Mouse (Mus musculus): ENCODE results near the gene Cd24a. TPM values are rescaled to one million over a fixed set of nuclear protein-coding genes. Genes with fewer than 3 reads are reported as not detected.
A peak's percentile ranks its signal among the peaks of the same experiment; 100 is the strongest.

The Cd24a gene
- polyA plus RNA-seq, 1 experiment from 2014 or later, result 461 TPM

GRCm38 (mm10) chr10:43624791-43625398 lies 46.8 kb downstream of the Cd24a start:
- ATAC-seq, result peak; percentile 31
- Histone ChIP-seq H3K4me3 (ENCODE audit: low read depth, low read length) (no peak overlapping the region), H3K9ac (replicated peaks) (no peak overlapping the region), H3K36me3 (replicated peaks; ENCODE audit: insufficient read depth, low read length) (no peaks in the 10 kb centered on the region), H3K4me2 (ENCODE audit: low read depth, low read length) (0 out of 2 replicates have a peak overlapping the region, but pooled peaks have one; percentile 2), H3K27ac (ENCODE audit: low read depth) (peak overlapping the region; percentile 73), H3K9me3 (ENCODE audit: low read length) (peaks cover 5% of the 10 kb centered on the region; the same call in 1 of the 2 replicates), H3K4me1 (ENCODE audit: insufficient read depth) (peaks cover 29% of the 10 kb centered on the region), H3K27me3 (ENCODE audit: insufficient read depth, low read length) (no peaks in the 10 kb centered on the region)
- 70% methylated on average over 2 of the region's 2 CpGs for WGBS (ENCODE audit: insufficient replicate concordance)
- TF ChIP-seq EP300 (IDR thresholded peaks at IDR 0.05; ENCODE audit: low read depth), result no peak
- DNase-seq, result no peak

- DNase-seq (peak; percentile 61), ATAC-seq (peak; percentile 93)
- H3K4me3 ChIP-seq (ENCODE audit: low read depth, low read length), result no peak overlapping the region
- 59% methylated on average over 2 of the region's 2 CpGs for WGBS (ENCODE audit: insufficient replicate concordance)
- H3K27me3 ChIP-seq (ENCODE audit: insufficient read depth, low read length), result no peaks in the 10 kb centered on the region
- peak overlapping the region; percentile 39; the same call in 1 of the 2 replicates for H3K9ac ChIP-seq (replicated peaks)
- H3K4me2 ChIP-seq (ENCODE audit: low read depth, low read length), result peak overlapping the region; percentile 2; the same call in 1 of the 2 replicates
- H3K9me3 ChIP-seq (ENCODE audit: low read length), result peaks cover 5% of the 10 kb centered on the region; the same call in 1 of the 2 replicates
- TF ChIP-seq CTCF (IDR thresholded peaks at IDR 0.05; ENCODE audit: low read depth), result no peak
- peak; percentile 100 for TF ChIP-seq EP300 (IDR thresholded peaks at IDR 0.05; ENCODE audit: low read depth)
- peak overlapping the region; percentile 73 for H3K27ac ChIP-seq (ENCODE audit: low read depth)
- H3K4me1 ChIP-seq (ENCODE audit: insufficient read depth), result peaks cover 32% of the 10 kb centered on the region
- no peaks in the 10 kb centered on the region for H3K36me3 ChIP-seq (replicated peaks; ENCODE audit: insufficient read depth, low read length)
These were observed 47.5 kb downstream of the Cd24a start for GRCm38 (mm10) chr10:43625578-43625977.

GRCm38 (mm10) chr10:43629216-43629615 lies 51.1 kb downstream of the Cd24a start:
- peak overlapping the region; percentile 75 for H3K27ac ChIP-seq (ENCODE audit: low read depth)
- H3K27me3 ChIP-seq (ENCODE audit: insufficient read depth, low read length), result no peaks in the 10 kb centered on the region
- H3K4me2 ChIP-seq (ENCODE audit: low read depth, low read length), result no peak overlapping the region
- ATAC-seq (no peak), DNase-seq (no peak)
- WGBS (ENCODE audit: insufficient replicate concordance), result 81% methylated on average over 5 of the region's 5 CpGs
- peaks cover 29% of the 10 kb centered on the region for H3K4me1 ChIP-seq (ENCODE audit: insufficient read depth)
- H3K4me3 ChIP-seq (ENCODE audit: low read depth, low read length), result no peak overlapping the region
- H3K9me3 ChIP-seq (ENCODE audit: low read length), result peaks cover 5% of the 10 kb centered on the region; the same call in 1 of the 2 replicates
- TF ChIP-seq CTCF (IDR thresholded peaks at IDR 0.05; ENCODE audit: low read depth), result no peak
- no peak for TF ChIP-seq EP300 (IDR thresholded peaks at IDR 0.05; ENCODE audit: low read depth)
- H3K36me3 ChIP-seq (replicated peaks; ENCODE audit: insufficient read depth, low read length), result no peaks in the 10 kb centered on the region
- no peak overlapping the region for H3K9ac ChIP-seq (replicated peaks)

- peak overlapping the region; percentile 75 for H3K27ac ChIP-seq (ENCODE audit: low read depth)
These were observed 51.8 kb downstream of the Cd24a start for GRCm38 (mm10) chr10:43629857-43630256.

GRCm38 (mm10) chr10:43630634-43631033 lies 52.5 kb downstream of the Cd24a start:
- H3K4me1 ChIP-seq (ENCODE audit: insufficient read depth), result peaks cover 20% of the 10 kb centered on the region
- no peak overlapping the region for H3K4me3 ChIP-seq (ENCODE audit: low read depth, low read length)
- H3K9me3 ChIP-seq (ENCODE audit: low read length), result peaks cover 5% of the 10 kb centered on the region; the same call in 1 of the 2 replicates
- DNase-seq, result peak; percentile 39
- ATAC-seq, result peak; percentile 93
- peak overlapping the region; percentile 75 for H3K27ac ChIP-seq (ENCODE audit: low read depth)
- TF ChIP-seq CTCF (IDR thresholded peaks at IDR 0.05; ENCODE audit: low read depth), result no peak
- peak; percentile 99 for TF ChIP-seq EP300 (IDR thresholded peaks at IDR 0.05; ENCODE audit: low read depth)
- H3K9ac ChIP-seq (replicated peaks), result no peak overlapping the region
- H3K36me3 ChIP-seq (replicated peaks; ENCODE audit: insufficient read depth, low read length), result no peaks in the 10 kb centered on the region
- no peaks in the 10 kb centered on the region for H3K27me3 ChIP-seq (ENCODE audit: insufficient read depth, low read length)
- WGBS (ENCODE audit: insufficient replicate concordance), result 56% methylated on average over 4 of the region's 4 CpGs
- peak overlapping the region; percentile 7; the same call in 1 of the 2 replicates for H3K4me2 ChIP-seq (ENCODE audit: low read depth, low read length)

More at GRCm38 (mm10) chr10:43629857-43630256, 51.8 kb downstream of the Cd24a start:
- no peaks in the 10 kb centered on the region for H3K36me3 ChIP-seq (replicated peaks; ENCODE audit: insufficient read depth, low read length)
- TF ChIP-seq EP300 (IDR thresholded peaks at IDR 0.05; ENCODE audit: low read depth) (no peak), CTCF (IDR thresholded peaks at IDR 0.05; ENCODE audit: low read depth) (no peak)
- H3K9me3 ChIP-seq (ENCODE audit: low read length), result peaks cover 5% of the 10 kb centered on the region; the same call in 1 of the 2 replicates
- H3K4me1 ChIP-seq (ENCODE audit: insufficient read depth), result peaks cover 24% of the 10 kb centered on the region
- H3K9ac ChIP-seq (replicated peaks), result no peak overlapping the region
- H3K4me3 ChIP-seq (ENCODE audit: low read depth, low read length), result no peak overlapping the region
- no peaks in the 10 kb centered on the region for H3K27me3 ChIP-seq (ENCODE audit: insufficient read depth, low read length)
- DNase-seq (no peak), ATAC-seq (no peak)
- no peak overlapping the region for H3K4me2 ChIP-seq (ENCODE audit: low read depth, low read length)

GRCm38 (mm10) chr10:43631049-43631448 lies 53.0 kb downstream of the Cd24a start:
- no peak overlapping the region for H3K4me3 ChIP-seq (ENCODE audit: low read depth, low read length)
- H3K4me1 ChIP-seq (ENCODE audit: insufficient read depth), result peaks cover 16% of the 10 kb centered on the region
- peaks cover 5% of the 10 kb centered on the region; the same call in 1 of the 2 replicates for H3K9me3 ChIP-seq (ENCODE audit: low read length)
- DNase-seq, result no peak
- TF ChIP-seq CTCF (IDR thresholded peaks at IDR 0.05; ENCODE audit: low read depth) (no peak), EP300 (IDR thresholded peaks at IDR 0.05; ENCODE audit: low read depth) (no peak)
- no peak overlapping the region for H3K9ac ChIP-seq (replicated peaks)
- H3K36me3 ChIP-seq (replicated peaks; ENCODE audit: insufficient read depth, low read length), result no peaks in the 10 kb centered on the region
- ATAC-seq, result peak; percentile 41; the same call in 1 of the 2 replicates
- peak overlapping the region; percentile 7; the same call in 1 of the 2 replicates for H3K4me2 ChIP-seq (ENCODE audit: low read depth, low read length)
- no peaks in the 10 kb centered on the region for H3K27me3 ChIP-seq (ENCODE audit: insufficient read depth, low read length)
- H3K27ac ChIP-seq (ENCODE audit: low read depth), result peak overlapping the region; percentile 75
